Mouse (Mus musculus) right cerebral cortex, adult 18-20 months (tissue): ENCODE data around the gene Ric3.

ENCODE experiments used
- DNase-seq: peaks from one replicate; pipeline ENCODE4 v3.0.0; 2022; ENCODE audit warnings: mixed read lengths

Gene Ric3

DNA sequence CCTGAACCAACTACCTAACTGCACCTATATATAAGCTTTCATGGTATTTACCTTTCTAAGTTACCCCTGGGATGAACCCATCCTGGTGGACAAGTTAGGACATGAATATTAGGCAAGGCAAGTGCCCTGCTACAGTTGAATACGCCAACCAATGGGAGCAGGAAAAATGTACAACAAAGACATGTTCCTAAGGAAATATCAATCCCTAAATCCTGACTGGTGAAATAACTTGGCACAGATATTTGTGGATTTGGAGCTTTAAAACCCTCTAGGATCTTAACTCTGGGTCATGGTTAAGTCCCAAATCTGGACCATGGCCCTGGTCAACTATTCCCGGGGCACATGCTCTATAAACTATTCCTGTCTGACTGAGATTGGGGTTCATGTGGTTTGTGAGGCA lies 37.3 kb downstream of the Ric3 start:
- no peak for DNase-seq

DNA sequence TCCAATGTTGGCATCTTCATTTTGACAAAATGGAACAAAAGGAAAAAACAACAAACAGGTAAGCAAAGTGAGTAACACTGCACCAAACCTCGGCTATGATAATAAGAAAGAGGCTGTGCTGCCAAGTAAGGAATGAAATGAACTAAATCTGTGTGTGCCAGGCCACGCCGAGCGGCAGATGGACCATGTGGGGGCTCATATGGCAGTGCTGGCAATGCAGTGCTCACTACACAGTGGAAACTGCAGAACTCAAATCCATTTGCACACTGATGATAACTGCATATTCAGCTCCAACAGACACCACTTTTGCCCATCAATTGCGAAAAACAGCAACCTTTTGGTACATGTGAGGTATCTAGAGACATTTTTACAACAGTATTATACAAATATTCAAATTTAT lies 43.7 kb downstream of the Ric3 start:
- peak; percentile 59 for DNase-seq

GRCm38 (mm10) chr7:109038987-109039386 lies 44.1 kb downstream of the Ric3 start:
- DNase-seq = no peak

DNA sequence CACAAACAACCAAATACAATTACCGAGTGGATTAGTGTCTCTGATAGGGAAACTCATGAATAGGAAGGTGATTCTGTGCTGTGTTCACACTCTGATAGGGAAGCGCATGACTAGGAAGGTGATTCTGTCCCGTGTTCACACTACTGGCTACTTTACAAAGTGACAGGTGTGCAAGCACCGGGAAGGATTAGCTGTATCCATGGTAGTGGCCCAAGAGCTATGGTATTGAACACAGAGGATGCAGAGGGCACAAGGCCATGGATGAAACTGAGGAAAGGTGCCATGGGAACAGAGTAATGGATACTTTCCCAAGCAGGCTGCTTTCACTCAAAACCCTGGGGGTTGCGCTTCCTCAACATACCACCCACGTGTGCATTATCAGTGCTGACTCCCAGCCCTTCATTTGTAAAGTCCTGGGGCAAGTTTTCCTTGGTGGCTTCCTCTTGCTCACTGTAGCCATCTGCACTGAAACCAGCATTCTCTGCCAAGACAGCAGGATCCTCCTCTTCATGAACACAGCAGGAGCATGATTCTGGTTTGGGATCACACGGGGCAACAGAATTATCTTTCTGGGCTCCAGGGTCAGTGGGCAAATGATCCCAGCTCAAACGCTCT lies 44.9 kb downstream of the Ric3 start:
- DNase-seq = no peak

GRCm38 (mm10) chr7:109032054-109032453 lies 51.1 kb downstream of the Ric3 start:
- no peak for DNase-seq

- no peak for DNase-seq
These were observed 51.8 kb downstream of the Ric3 start for GRCm38 (mm10) chr7:109031331-109031730.

DNA sequence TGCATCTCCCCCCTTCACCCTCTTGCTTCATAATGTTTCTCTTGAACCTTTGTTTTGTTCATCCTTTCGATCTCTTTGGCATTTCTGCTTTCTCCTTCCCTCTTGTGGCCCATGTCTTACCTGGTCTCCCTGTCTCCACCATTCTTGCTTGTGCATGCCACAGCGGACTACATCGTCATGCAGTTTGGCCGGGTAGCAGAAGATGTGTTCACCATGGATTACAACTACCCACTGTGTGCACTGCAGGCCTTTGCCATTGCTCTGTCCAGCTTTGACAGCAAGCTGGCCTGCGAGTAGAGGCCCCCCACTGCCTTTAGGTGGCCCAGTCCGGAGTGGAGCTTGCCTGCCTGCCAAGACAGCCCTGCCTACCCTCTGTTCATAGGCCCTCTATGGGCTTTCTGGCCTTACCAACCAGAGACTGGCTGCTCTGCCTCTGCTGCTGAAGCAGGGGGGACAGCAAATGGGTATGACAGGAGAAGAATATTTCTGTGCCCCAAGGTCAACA lies 53.1 kb downstream of the Ric3 start:
- DNase-seq = no peak

DNA sequence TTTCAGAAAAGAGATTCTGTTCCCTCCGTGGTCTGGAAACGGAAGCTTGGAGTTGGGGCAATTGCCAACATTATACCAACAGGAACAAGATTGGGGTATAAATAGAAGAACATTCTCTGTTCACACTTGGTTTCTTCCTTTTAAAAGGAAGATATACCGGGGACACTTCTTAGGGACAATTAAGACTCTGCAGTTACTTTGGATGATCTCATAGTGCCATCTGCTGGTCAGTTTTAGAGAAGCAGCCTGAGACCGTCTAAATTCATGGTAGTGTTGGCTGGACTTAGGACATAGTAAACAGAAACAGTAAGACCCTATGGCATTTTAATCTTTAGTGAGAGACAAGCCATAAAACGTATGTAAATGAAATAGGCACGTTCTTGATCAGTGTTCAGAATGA lies 54.9 kb downstream of the Ric3 start:
- peak; percentile 67 for DNase-seq

DNA sequence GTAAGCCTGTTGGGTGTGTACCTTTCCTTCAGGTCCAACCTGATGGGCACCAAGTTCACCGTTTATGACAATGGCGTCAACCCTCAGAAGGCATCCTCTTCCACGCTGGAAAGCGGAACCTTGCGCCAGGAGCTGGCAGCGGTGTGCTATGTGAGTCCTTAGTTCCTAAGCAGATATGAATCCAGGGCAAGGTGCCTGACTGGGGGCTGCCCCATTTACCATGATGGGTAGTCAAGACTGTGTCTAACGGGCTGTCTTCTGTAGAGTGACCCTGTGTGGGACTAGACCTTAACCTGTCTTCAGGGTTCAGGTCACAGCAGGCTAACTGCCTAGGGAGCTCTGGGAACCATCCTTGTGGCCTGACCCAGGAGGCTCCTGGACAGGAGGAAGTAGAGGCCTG lies 55.4 kb downstream of the Ric3 start:
- no peak for DNase-seq

DNA sequence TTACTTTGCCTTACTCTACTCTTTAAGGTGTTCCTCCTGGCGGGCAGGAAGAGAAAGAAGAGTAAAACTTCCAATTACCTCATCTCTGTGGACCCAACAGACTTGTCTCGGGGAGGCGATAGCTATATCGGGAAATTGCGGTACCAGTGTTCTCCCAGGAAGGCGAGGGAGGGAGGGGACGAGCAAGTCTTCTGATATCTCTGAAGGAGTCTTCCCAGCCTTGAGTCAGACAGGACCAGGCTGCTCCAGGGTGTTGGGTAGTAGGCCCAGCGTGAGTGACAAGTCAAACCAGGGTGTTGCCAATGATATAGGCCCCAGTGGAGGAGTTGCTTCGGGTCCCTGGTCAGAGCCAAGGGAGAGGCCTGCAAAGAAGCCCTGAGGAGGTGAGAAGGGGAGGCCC lies 56.2 kb downstream of the Ric3 start:
- peak; percentile 54 for DNase-seq

- DNase-seq = no peak
These were observed 57.4 kb downstream of the Ric3 start for GRCm38 (mm10) chr7:109025743-109026142.

- peak; percentile 72 for DNase-seq
These were observed 61.7 kb downstream of the Ric3 start for GRCm38 (mm10) chr7:109021428-109021827.

GRCm38 (mm10) chr7:109019243-109019642 lies 63.9 kb downstream of the Ric3 start:
- DNase-seq = no peak

DNA sequence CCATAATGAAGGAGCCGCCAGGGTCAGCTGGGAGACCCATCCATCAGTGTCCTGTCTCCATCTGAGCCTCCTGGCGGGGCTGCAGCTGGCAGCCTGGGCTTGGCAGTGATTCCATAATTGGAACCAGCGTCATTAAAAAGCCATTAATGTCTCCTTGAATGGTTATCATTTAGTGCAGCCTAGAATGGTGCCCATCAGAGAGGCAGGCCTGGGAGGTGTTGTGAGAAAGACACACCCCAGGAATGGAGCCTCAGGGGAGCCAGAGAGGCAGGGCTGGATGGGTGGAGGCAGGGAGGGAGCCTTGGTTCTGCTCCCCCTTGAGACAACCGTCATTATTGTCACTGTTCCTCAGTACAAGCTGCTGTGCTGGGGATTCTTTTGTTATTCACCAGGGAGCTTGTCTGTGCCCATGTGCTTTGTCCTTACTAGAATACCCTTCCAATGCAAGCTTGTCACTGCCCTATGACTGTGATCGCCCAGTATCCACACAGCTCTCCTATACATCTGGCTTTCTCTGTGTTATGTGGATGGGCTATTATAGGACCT lies 66.7 kb downstream of the Ric3 start:
- no peak for DNase-seq

DNA sequence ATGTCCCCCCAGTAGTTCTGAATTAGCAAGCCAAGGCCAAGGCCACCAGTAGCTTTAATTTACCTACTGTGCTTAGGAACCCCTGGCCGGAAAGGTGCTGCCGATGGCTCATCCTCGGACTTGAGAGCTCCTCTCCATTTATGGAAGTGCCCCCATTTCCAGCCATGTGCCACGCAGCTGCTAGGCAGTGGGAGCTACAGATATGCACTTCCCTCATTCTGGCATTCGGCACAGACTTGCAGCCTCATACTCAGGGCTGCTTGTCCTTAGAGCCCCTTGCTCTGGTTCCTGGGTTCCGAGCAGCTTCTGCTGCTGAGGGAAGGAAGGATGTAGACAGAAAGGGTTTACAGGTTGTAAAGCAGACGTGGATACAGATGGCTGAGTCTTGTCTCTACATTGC lies 68.3 kb downstream of the Ric3 start:
- no peak for DNase-seq

- DNase-seq = peak; percentile 69
These were observed 70.0 kb downstream of the Ric3 start for GRCm38 (mm10) chr7:109012998-109013625.

DNA sequence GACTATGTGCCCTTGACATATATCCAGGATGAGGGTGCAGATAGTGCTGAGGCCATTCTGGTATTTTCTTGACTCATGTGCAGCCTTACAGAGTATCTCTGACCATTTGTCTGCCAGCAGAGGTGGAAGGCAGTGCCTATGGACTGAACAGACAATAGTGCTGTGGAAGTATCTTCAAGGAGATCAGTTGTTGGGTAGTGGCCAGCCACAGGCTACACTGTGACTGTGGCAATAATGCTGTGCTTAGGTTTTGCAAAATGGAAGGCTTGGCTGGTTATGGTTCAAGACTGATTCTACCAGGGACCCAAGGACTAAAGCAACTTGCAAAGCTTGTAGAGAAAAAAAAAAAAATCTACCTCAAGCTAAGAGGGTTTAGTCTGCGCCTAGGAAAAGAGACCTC lies 70.6 kb downstream of the Ric3 start:
- no peak for DNase-seq

GRCm38 (mm10) chr7:109011596-109012180 lies 71.4 kb downstream of the Ric3 start:
- DNase-seq = peak; percentile 71

DNA sequence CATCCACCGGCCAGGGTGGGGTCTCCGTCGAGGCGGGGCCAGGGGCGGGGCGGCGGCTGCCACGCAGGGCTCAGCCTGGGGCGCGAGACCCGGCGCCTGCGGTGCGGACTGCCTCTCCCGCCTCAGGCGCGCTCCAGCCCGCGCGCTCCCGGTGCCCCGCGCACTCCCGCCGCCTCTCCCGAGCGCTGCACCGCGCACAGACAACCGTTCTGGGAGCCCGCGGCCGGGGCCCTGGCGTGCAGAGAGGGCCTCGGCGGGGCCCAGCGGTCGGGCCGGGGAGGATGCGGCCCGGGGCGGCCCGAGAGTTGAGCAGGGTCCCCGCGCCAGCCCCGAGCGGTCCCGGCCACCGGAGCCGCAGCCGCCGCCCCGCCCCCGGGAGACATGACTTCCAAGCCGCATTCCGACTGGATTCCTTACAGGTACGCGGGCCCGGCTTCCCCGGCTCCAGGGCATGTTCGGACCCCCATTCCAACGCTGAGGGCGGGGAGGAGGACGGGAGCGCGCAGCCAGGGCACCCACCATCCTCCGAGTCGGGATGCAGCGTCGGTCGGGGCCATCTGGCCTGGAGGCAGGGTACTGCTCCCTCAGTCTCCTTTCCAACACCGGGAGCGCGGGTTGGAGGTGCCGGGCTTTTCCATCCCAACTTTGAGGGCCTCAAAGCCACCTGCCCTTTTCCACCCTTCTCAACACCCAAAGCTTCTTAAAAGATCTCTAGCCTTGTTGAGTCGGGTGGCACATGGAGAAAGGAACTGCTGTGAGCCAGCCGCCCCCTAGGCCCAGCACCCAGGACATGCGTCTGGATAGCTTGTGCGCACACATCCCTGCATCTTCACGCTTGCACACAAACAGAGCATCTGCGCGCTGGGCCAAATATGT lies 72.2 kb downstream of the Ric3 start:
- peak; percentile 73 for DNase-seq

GRCm38 (mm10) chr7:109009260-109009659 lies 73.9 kb downstream of the Ric3 start:
- no peak for DNase-seq

DNA sequence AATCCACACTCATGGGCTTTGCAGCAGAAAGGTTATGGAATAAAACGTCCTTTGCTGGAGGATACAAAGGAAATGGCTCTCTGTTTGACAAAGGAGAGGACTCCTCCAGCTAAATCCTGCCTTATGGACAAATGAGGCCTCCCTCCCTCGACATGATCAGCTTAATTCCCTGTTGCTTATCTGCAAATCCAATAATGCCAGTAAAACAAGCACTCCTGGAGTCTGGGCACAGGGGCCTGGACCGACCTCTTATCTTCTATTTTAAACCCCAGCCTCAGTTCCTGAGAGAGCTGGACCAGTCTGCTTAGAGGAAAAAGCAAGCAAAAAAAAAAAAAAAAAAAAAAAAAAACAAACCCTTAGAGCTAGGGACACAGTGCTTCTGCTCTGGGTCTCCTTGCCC lies 79.5 kb downstream of the Ric3 start:
- no peak for DNase-seq

GRCm38 (mm10) chr7:109001971-109002370 lies 81.2 kb downstream of the Ric3 start:
- no peak for DNase-seq

- DNase-seq = peak; percentile 66
These were observed 82.7 kb downstream of the Ric3 start for GRCm38 (mm10) chr7:109000315-109000954.
